Mouse (Mus musculus) olfactory bulb, adult 2 months (tissue): ENCODE data around the gene Ust. TPM values are rescaled to one million over a fixed set of nuclear protein-coding genes. Genes with fewer than 3 reads are reported as not detected.

ENCODE experiments used
- H3K27ac ChIP-seq: fragments of 200-500 bp; 2 replicates; pipeline ENCODE4 v1.5.1; 2012; ENCODE audit warnings: low read depth, low read length; ENCODE audit not compliant: insufficient read depth
- H3K4me1 ChIP-seq: fragments of 200-500 bp; 2 replicates; pipeline ENCODE4 v1.6.1; 2012; ENCODE audit warnings: low read length; ENCODE audit not compliant: control insufficient read depth, insufficient read depth
- H3K4me3 ChIP-seq: fragments of 200-500 bp; 2 replicates; pipeline ENCODE4 v1.5.1; 2012; ENCODE audit warnings: mild to moderate bottlenecking, low read depth, low read length, moderate library complexity; ENCODE audit not compliant: insufficient read depth
- CTCF ChIP-seq: fragments of 200-500 bp; IDR thresholded peaks from 2 replicates; pipeline ENCODE4 v1.5.1; 2012; ENCODE audit warnings: low read depth, mild to moderate bottlenecking, low read length, moderate library complexity; ENCODE audit not compliant: insufficient read depth
- POLR2A ChIP-seq: fragments of 200-500 bp; IDR thresholded peaks from 2 replicates; pipeline ENCODE4 v1.6.1; 2012; ENCODE audit warnings: mild to moderate bottlenecking, low read depth, low read length, moderate library complexity; ENCODE audit not compliant: insufficient read depth
- WGBS: fragments of 180-500 bp; shearing (Covaris S2); methylation state at CpG from one replicate; pipeline ENCODE4 v1.1.7; 2018; 5-methylcytosine and 5-hydroxymethylcytosine counted together
- polyA plus RNA-seq: library from polyadenylated mRNA; stranded (reverse); fragments of >200 nt; gene quantifications from 2 replicates; pipeline ENCODE4 v1.2.4, GENCODE M21; 2012; ENCODE audit warnings: low replicate concordance; ENCODE audit not compliant: missing spikeins, insufficient read depth, insufficient read length

Ust gene
- polyA plus RNA-seq, 1 experiment: not detected

DNA sequence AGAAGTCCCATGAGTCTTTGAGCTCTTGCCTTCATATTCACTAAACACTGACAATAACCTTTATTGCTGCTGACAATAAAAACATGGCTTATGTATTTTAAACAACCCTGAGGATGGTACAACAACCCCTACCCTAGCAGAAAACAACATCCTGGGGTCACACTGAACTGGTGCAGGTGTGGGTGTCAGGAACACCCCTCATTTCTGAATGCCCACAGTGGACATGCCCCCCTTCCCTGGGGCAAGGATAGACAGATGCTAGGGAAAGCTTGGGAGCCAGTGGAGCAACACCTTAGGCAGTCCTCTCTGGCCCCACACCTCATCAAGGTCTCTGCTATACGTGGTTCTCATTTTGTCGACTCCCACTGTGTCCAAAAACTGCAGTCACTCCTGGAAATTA, 343.9 kb downstream of the Ust start:
- Histone ChIP-seq H3K27ac (peak overlapping the region; percentile 43; the same call in 1 of the 2 replicates), H3K4me3 (no peak overlapping the region), H3K4me1 (peaks cover 10% of the 10 kb centered on the region)
- TF ChIP-seq CTCF (no peak), POLR2A (no peak)
- WGBS: 77% methylated on average over 2 of the region's 2 CpGs

DNA sequence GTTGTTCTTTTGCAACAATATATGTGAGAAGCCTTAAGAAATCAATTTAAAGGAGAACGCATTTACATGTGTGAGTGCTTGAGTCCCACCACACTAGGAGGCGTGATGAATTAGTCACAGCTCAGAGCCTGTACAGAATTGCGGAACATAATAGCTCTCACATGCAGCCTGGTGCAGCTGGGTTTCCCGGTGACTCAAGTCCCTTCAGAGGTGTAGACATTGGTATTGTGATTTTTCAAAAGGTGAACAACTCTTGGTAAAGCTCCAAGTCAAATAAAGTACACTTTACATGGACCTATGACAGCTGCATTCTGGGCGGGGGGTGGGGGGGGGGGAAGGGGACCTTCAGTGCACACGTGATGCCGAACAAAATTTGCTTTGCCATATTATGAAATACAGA, 344.4 kb downstream of the Ust start:
- no peak overlapping the region for H3K4me3 ChIP-seq
- peaks cover 10% of the 10 kb centered on the region for H3K4me1 ChIP-seq
- WGBS: 17% methylated on average over 7 of the region's 7 CpGs
- no peak for TF ChIP-seq CTCF
- no peak for TF ChIP-seq POLR2A
- no peak overlapping the region for H3K27ac ChIP-seq

GRCm38 (mm10) chr10:8173032-8173431, 345.6 kb downstream of the Ust start:
- TF ChIP-seq POLR2A: no peak
- WGBS: 52% methylated on average over 3 of the region's 3 CpGs

GRCm38 (mm10) chr10:8171556-8171955, 347.1 kb downstream of the Ust start:
- Histone ChIP-seq H3K4me1 (peaks cover 10% of the 10 kb centered on the region), H3K4me3 (no peak overlapping the region), H3K27ac (no peak overlapping the region)
- 89% methylated on average over 11 of the region's 11 CpGs for WGBS
- no peak for TF ChIP-seq POLR2A
- TF ChIP-seq CTCF: no peak

More at GRCm38 (mm10) chr10:8173032-8173431, 345.6 kb downstream of the Ust start:
- Histone ChIP-seq H3K27ac (peak overlapping the region; percentile 65), H3K4me1 (peaks cover 10% of the 10 kb centered on the region), H3K4me3 (no peak overlapping the region)
